Mouse (Mus musculus) cerebellum, adult 9-10 months (tissue): Measurements from ENCODE around the gene Kank1.

Experiments
- DNase-seq: peaks from one replicate; pipeline ENCODE4 v3.0.0; 2022

Kank1 gene

GRCm38 (mm10) chr19:25236596-25237491 lies at the start of gene Kank1:
Gene Kank1, plus strand, starts transcription at chr19:25236975.
- DNase-seq: no peak

- no peak for DNase-seq
Measured at GRCm38 (mm10) chr19:25187681-25188080, 49.1 kb upstream of the Kank1 start.

GRCm38 (mm10) chr19:25193751-25194150 lies 43.0 kb upstream of the Kank1 start:
- no peak for DNase-seq

- DNase-seq: no peak
Measured at GRCm38 (mm10) chr19:25200081-25200860, 36.5 kb upstream of the Kank1 start.

GRCm38 (mm10) chr19:25203077-25203476 lies 33.7 kb upstream of the Kank1 start:
- DNase-seq: no peak

- no peak for DNase-seq
Measured at GRCm38 (mm10) chr19:25206969-25207368, 29.8 kb upstream of the Kank1 start.

GRCm38 (mm10) chr19:25207731-25208361 lies 28.9 kb upstream of the Kank1 start:
- DNase-seq: no peak

GRCm38 (mm10) chr19:25208596-25209110 lies 28.1 kb upstream of the Kank1 start:
- no peak for DNase-seq

GRCm38 (mm10) chr19:25220611-25221010 lies 16.2 kb upstream of the Kank1 start:
- no peak for DNase-seq

- DNase-seq: no peak
Measured at GRCm38 (mm10) chr19:25221964-25222640, 14.7 kb upstream of the Kank1 start.

- no peak for DNase-seq
Measured at GRCm38 (mm10) chr19:25230058-25230974, 6.5 kb upstream of the Kank1 start.

GRCm38 (mm10) chr19:25230975-25231334 lies 5.8 kb upstream of the Kank1 start:
- no peak for DNase-seq

GRCm38 (mm10) chr19:25232032-25232431 lies 4.7 kb upstream of the Kank1 start:
- no peak for DNase-seq

- DNase-seq: no peak
Measured at GRCm38 (mm10) chr19:25237492-25238040, 791 bp downstream of the Kank1 start.

GRCm38 (mm10) chr19:25238121-25238520 lies 1.3 kb downstream of the Kank1 start:
- DNase-seq: no peak

GRCm38 (mm10) chr19:25243566-25243965 lies 6.8 kb downstream of the Kank1 start:
- DNase-seq: no peak

GRCm38 (mm10) chr19:25246062-25246461 lies 9.3 kb downstream of the Kank1 start:
- DNase-seq: no peak

GRCm38 (mm10) chr19:25247858-25248552 lies 11.2 kb downstream of the Kank1 start:
- no peak for DNase-seq

GRCm38 (mm10) chr19:25249230-25249629 lies 12.5 kb downstream of the Kank1 start:
- DNase-seq: no peak

GRCm38 (mm10) chr19:25251610-25252140 lies 14.9 kb downstream of the Kank1 start:
- DNase-seq: no peak
